Mouse (Mus musculus) right cerebral cortex, postnatal 36 days (tissue): Measurements from ENCODE around the gene Anapc15-ps.

Experiments used
- DNase-seq, 2 experiments: peaks; one replicate each; pipeline ENCODE4 v3.0.0; 2022; ENCODE audit warnings: low spot score in 2 of 2, mixed read lengths in 1 of 2

The Anapc15-ps gene

GRCm38 (mm10) chr10:95691347-95691746, 18.1 kb upstream of the Anapc15-ps start:
- no peak for DNase-seq

- DNase-seq, result no peak
Measured at GRCm38 (mm10) chr10:95689833-95690232, 16.6 kb upstream of the Anapc15-ps start.

GRCm38 (mm10) chr10:95689058-95689457, 15.8 kb upstream of the Anapc15-ps start:
- DNase-seq, result no peak

GRCm38 (mm10) chr10:95687558-95688141, 14.4 kb upstream of the Anapc15-ps start:
- no peak for DNase-seq

- DNase-seq, result no peak
Measured at GRCm38 (mm10) chr10:95686041-95686440, 12.8 kb upstream of the Anapc15-ps start.

GRCm38 (mm10) chr10:95684782-95685555, 11.7 kb upstream of the Anapc15-ps start:
- DNase-seq, result no peak

- DNase-seq, result no peak
Measured at GRCm38 (mm10) chr10:95684250-95684649, 11.0 kb upstream of the Anapc15-ps start.

GRCm38 (mm10) chr10:95683735-95684134, 10.5 kb upstream of the Anapc15-ps start:
- no peak for DNase-seq

GRCm38 (mm10) chr10:95682964-95683363, 9.7 kb upstream of the Anapc15-ps start:
- DNase-seq, result no peak

- DNase-seq, result no peak
Measured at GRCm38 (mm10) chr10:95682091-95682740, 9.0 kb upstream of the Anapc15-ps start.

- DNase-seq, result no peak
Measured at GRCm38 (mm10) chr10:95681481-95681880, 8.2 kb upstream of the Anapc15-ps start.

GRCm38 (mm10) chr10:95681058-95681440, 7.8 kb upstream of the Anapc15-ps start:
- no peak for DNase-seq

GRCm38 (mm10) chr10:95680153-95681057, 7.2 kb upstream of the Anapc15-ps start:
- no peak for DNase-seq

GRCm38 (mm10) chr10:95679131-95679530, 5.9 kb upstream of the Anapc15-ps start:
- no peak for DNase-seq

- DNase-seq, result no peak
Measured at GRCm38 (mm10) chr10:95678661-95679060, 5.4 kb upstream of the Anapc15-ps start.

GRCm38 (mm10) chr10:95678241-95678640, 5.0 kb upstream of the Anapc15-ps start:
- DNase-seq, result no peak

GRCm38 (mm10) chr10:95677356-95678109, 4.3 kb upstream of the Anapc15-ps start:
- DNase-seq, result peak in 1 of 2 experiments; percentile 20

GRCm38 (mm10) chr10:95676991-95677355, 3.7 kb upstream of the Anapc15-ps start:
- DNase-seq, result no peak

GRCm38 (mm10) chr10:95676387-95676786, 3.1 kb upstream of the Anapc15-ps start:
- no peak for DNase-seq

- peak; percentile 29 to 33 for DNase-seq
Measured at GRCm38 (mm10) chr10:95670781-95671780, 2.2 kb downstream of the Anapc15-ps start.
